Mouse (Mus musculus): ENCODE results near the gene Gripap1. TPM values are rescaled to one million over a fixed set of nuclear protein-coding genes. Genes with fewer than 3 reads are reported as not detected.

Gripap1 gene
- polyA plus RNA-seq, 1 experiment from 2014 or later: 32.2 TPM

DNA sequence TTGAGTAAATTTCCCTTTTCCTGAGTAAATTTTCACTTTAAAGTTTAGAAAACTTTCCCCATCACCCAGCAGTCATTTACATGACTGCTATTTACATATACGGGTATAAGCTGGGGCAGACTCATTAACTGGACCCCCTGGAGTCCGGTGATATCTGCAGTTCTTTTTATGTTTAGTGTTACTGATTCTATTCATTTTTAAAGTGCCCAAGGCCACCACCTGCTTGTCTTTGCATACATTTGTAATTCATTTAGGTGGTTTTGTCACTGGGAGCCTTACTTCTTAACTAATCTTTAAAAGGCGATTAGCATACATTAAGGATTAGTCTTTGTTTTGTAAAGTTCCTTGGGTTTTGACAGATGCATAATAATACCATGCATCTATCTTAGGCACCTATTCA lies 80.3 kb downstream of the Gripap1 start:
- 53% methylated on average over 3 of the region's 3 CpGs for WGBS
- Histone ChIP-seq H3K36me3 (peaks cover 35% of the 10 kb centered on the region), H3K4me3 (no peak overlapping the region), H3K9ac (no peak overlapping the region), H3K27ac (ENCODE audit: poor library complexity, severe bottlenecking) (no peak overlapping the region), H3K9me3 (replicated peaks) (no peaks in the 10 kb centered on the region), H3K4me1 (replicated peaks) (no peaks in the 10 kb centered on the region), H3K27me3 (replicated peaks) (no peaks in the 10 kb centered on the region), H3K4me2 (no peak overlapping the region)
- ATAC-seq (ENCODE audit: insufficient number of reproducible peaks, low FRiP score): no peak

MicroRNAs encoded within 50 kb of the gene (microRNA counts, 519-probe panel; counts per million panel counts)
- microRNA mmu-miR-1198: 3,907 counts per million, percentile 29 among the panel's probes with 10 or more counts

Small RNA genes lying within 50 kb of the gene (microRNA-seq; reads per million reads assigned to microRNA genes)
- 17.2 reads per million, percentile 31 among the genes with 10 or more reads in this experiment for gene Mir1198

Other genes with a start within 250 kb of the Gripap1 start
- 0.10 TPM in 1 of 2 replicates, not detected in the other for gene Foxp3, start 216.1 kb upstream of the Gripap1 start, polyA plus RNA-seq (2016; fragmentation: Nextera tagmentation; extraction: Ambion mirVana)
- 2.9 and 3.2 TPM in 2 replicates for gene Ppp1r3f, start 215.5 kb upstream of the Gripap1 start, polyA plus RNA-seq (2016; fragmentation: Nextera tagmentation; extraction: Ambion mirVana)
- gene Ccdc22, start 184.2 kb upstream of the Gripap1 start, polyA plus RNA-seq (2016; fragmentation: Nextera tagmentation; extraction: Ambion mirVana): 19.4 and 20.2 TPM in 2 replicates
- gene Cacna1f, start 182.7 kb upstream of the Gripap1 start, polyA plus RNA-seq (2016; fragmentation: Nextera tagmentation; extraction: Ambion mirVana): not detected in 2 replicates
- gene Syp, start 151.3 kb upstream of the Gripap1 start, polyA plus RNA-seq (2016; fragmentation: Nextera tagmentation; extraction: Ambion mirVana): 0.63 and 0.94 TPM in 2 replicates
- gene Prickle3, start 132.5 kb upstream of the Gripap1 start, polyA plus RNA-seq (2016; fragmentation: Nextera tagmentation; extraction: Ambion mirVana): 6.6 and 6.8 TPM in 2 replicates
- 147 and 155 TPM in 2 replicates for gene Plp2, start 118.4 kb upstream of the Gripap1 start, polyA plus RNA-seq (2016; fragmentation: Nextera tagmentation; extraction: Ambion mirVana)
- gene Magix, start 108.5 kb upstream of the Gripap1 start, polyA plus RNA-seq (2016; fragmentation: Nextera tagmentation; extraction: Ambion mirVana): 0.18 TPM in 2 replicates
- 35.5 and 36.4 TPM in 2 replicates for gene Gpkow, start 92.6 kb upstream of the Gripap1 start, polyA plus RNA-seq (2016; fragmentation: Nextera tagmentation; extraction: Ambion mirVana)
- 21.6 and 22.4 TPM in 2 replicates for gene Wdr45, start 75.4 kb upstream of the Gripap1 start, polyA plus RNA-seq (2016; fragmentation: Nextera tagmentation; extraction: Ambion mirVana)
- not detected in 2 replicates for gene Gm45208, start 67.5 kb upstream of the Gripap1 start, polyA plus RNA-seq (2016; fragmentation: Nextera tagmentation; extraction: Ambion mirVana)
- 43.5 and 44.3 TPM in 2 replicates for gene Praf2, start 61.3 kb upstream of the Gripap1 start, polyA plus RNA-seq (2016; fragmentation: Nextera tagmentation; extraction: Ambion mirVana)
- 6.6 and 8.2 TPM in 2 replicates for gene Ccdc120, start 38.9 kb upstream of the Gripap1 start, polyA plus RNA-seq (2016; fragmentation: Nextera tagmentation; extraction: Ambion mirVana)
- gene Tfe3, start 27.2 kb upstream of the Gripap1 start, polyA plus RNA-seq (2016; fragmentation: Nextera tagmentation; extraction: Ambion mirVana): 22.3 TPM in 2 replicates
- gene Kcnd1, start 32.5 kb downstream of the Gripap1 start, polyA plus RNA-seq (2016; fragmentation: Nextera tagmentation; extraction: Ambion mirVana): 1.4 and 1.9 TPM in 2 replicates
- 41.1 and 41.2 TPM in 2 replicates for gene Otud5, start 51.6 kb downstream of the Gripap1 start, polyA plus RNA-seq (2016; fragmentation: Nextera tagmentation; extraction: Ambion mirVana)
- 6.4 and 6.8 TPM in 2 replicates for gene Pim2, start 88.5 kb downstream of the Gripap1 start, polyA plus RNA-seq (2016; fragmentation: Nextera tagmentation; extraction: Ambion mirVana)
- gene Slc35a2, start 94.3 kb downstream of the Gripap1 start, polyA plus RNA-seq (2016; fragmentation: Nextera tagmentation; extraction: Ambion mirVana): 25.9 and 26.8 TPM in 2 replicates
- 83.8 and 91.4 TPM in 2 replicates for gene Pqbp1, start 109.5 kb downstream of the Gripap1 start, polyA plus RNA-seq (2016; fragmentation: Nextera tagmentation; extraction: Ambion mirVana)
- gene Timm17b, start 109.6 kb downstream of the Gripap1 start, polyA plus RNA-seq (2016; fragmentation: Nextera tagmentation; extraction: Ambion mirVana): 117 and 130 TPM in 2 replicates
- not detected in 2 replicates for gene Gm10491, start 118.1 kb downstream of the Gripap1 start, polyA plus RNA-seq (2016; fragmentation: Nextera tagmentation; extraction: Ambion mirVana)
- gene Gm10490, start 119.8 kb downstream of the Gripap1 start, polyA plus RNA-seq (2016; fragmentation: Nextera tagmentation; extraction: Ambion mirVana): not detected in 2 replicates
- gene Pcsk1n, start 130.1 kb downstream of the Gripap1 start, polyA plus RNA-seq (2016; fragmentation: Nextera tagmentation; extraction: Ambion mirVana): 0.39 and 0.40 TPM in 2 replicates
- not detected in 2 replicates for gene Eras, start 138.8 kb downstream of the Gripap1 start, polyA plus RNA-seq (2016; fragmentation: Nextera tagmentation; extraction: Ambion mirVana)
- gene Hdac6, start 158.1 kb downstream of the Gripap1 start, polyA plus RNA-seq (2016; fragmentation: Nextera tagmentation; extraction: Ambion mirVana): 30.9 and 32.9 TPM in 2 replicates
- gene Gata1, start 188.3 kb downstream of the Gripap1 start, polyA plus RNA-seq (2016; fragmentation: Nextera tagmentation; extraction: Ambion mirVana): 4.4 and 6.4 TPM in 2 replicates
- gene Glod5, start 228.7 kb downstream of the Gripap1 start, polyA plus RNA-seq (2016; fragmentation: Nextera tagmentation; extraction: Ambion mirVana): 0.30 TPM in 1 of 2 replicates, not detected in the other

Measured in heart, embryonic 12.5 days (tissue).